Mouse (Mus musculus): ENCODE measurements at regions not wholly inside any gene's neighbourhood (a gene's known extent, or its start where the extent isn't known, plus 50 kb on each side); places are given as distances from the start of the nearest gene placed in this dataset.
A peak's percentile ranks its signal among the peaks of the same experiment; 100 is the strongest.

DNA sequence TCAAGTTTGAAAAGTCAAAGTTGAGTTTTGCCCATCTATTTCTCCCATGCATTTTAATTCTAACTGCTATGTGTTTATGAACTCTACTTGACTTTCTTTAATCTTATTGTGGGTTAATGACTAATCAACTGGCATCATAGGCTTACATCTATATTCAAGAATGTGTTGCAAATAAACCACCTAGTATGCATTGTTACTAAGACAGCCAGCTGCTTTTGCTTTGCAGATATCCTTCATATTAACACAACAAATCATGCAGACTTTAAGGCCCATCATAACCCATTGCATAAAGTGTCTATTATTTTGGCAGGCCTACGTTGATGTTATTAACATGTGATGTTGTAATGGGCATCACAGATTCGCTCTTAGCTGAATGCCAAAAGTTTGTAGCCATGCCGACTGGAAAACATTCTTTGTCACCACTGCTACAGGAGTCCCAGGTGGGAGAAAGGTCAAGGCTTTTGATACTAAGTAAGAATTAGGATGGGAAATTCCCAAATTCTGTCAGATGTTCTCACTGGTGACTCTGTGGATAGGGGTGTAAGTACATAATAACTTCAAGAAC lies 394.3 kb upstream of the Jag1 start:
- no peak for DNase-seq (ENCODE audit: low spot score in 2 of 2)
- intact Hi-C loops (cut with DNase I): no loop called here

DNA sequence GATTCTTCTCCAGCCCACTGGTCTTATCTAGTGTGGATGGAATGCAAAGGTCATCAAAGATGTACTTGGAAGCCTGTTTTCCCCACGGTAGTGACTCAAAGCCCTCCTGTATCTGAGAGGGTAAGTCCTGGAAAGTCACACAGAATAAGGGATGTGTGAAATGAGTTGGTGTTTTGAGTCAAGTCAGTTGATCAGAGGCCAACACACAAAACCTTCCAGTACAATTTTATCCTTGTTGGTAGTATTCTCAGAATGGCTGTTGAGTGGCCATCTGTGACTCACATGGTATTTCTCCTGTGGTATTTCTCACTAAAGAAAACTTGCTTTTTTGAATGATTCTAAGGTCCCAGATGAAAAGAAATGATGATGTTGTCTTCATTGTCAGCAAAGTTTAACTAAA lies 384.8 kb upstream of the Jag1 start:
- DNase-seq (ENCODE audit: low spot score in 2 of 2): no peak
- intact Hi-C loops (cut with DNase I): no loop called here

- intact Hi-C loops (cut with DNase I): no loop called here
- DNase-seq (ENCODE audit: low spot score in 2 of 2): no peak
Observed at GRCm38 (mm10) chr2:137497616-137498015, 381.2 kb upstream of the Jag1 start.

DNA sequence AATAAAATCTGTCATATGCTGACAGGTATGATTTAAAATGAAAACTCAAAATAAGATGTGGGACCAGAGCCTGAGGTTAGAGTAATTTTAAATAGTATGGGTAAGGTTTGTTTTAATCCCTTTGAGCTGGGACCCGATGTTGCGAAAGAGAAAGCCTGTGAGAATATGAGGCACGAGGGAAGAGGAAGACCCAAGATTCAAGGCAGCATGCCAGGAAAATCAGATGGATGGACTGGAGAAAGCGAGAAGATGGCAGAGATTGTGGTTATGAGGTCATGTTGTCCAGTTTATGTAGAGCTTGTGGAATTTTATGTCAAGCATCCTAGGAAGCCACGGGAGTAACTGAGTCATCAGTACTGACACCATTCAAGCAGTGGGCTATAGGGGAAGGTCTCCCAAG lies 377.2 kb upstream of the Jag1 start:
- intact Hi-C loops (cut with DNase I): no loop called here
- no peak for DNase-seq (ENCODE audit: low spot score in 2 of 2)

GRCm38 (mm10) chr2:137489181-137489682 lies 372.8 kb upstream of the Jag1 start:
- DNase-seq (ENCODE audit: low spot score in 2 of 2): peak in 1 of 2 experiments; percentile 7

DNA sequence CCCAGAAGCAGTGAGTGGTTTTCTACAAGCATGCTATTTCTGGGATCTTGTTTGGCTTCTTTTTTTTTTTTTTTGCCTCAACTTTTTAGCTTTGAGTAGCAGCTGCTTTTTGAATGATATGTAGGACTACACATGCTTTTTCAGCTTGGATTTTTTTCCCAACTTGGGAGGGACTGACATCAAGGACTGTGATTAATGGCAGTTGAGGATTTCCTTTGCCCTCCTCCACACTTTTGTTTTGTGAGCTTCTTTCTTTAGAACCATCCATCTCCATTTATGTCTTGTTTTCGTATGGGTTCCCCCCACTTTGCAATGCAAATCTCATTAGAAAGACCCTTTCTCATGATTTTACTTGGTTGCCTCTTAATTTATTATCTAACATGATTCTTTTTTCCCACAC lies 352.3 kb upstream of the Jag1 start:
- DNase-seq (ENCODE audit: low spot score in 2 of 2): no peak
- intact Hi-C loops (cut with DNase I): no loop called here

More at GRCm38 (mm10) chr2:137489181-137489682, 372.8 kb upstream of the Jag1 start:
- intact Hi-C loops (cut with DNase I): no loop called here

GRCm38 (mm10) chr2:137457061-137457753 lies 340.8 kb upstream of the Jag1 start:
- DNase-seq (ENCODE audit: low spot score in 2 of 2): no peak
- intact Hi-C loops (cut with DNase I): no loop called here

- no peak for DNase-seq (ENCODE audit: low spot score in 2 of 2)
- intact Hi-C loops (cut with DNase I): no loop called here
Observed at GRCm38 (mm10) chr2:137456436-137456835, 340.0 kb upstream of the Jag1 start.

DNA sequence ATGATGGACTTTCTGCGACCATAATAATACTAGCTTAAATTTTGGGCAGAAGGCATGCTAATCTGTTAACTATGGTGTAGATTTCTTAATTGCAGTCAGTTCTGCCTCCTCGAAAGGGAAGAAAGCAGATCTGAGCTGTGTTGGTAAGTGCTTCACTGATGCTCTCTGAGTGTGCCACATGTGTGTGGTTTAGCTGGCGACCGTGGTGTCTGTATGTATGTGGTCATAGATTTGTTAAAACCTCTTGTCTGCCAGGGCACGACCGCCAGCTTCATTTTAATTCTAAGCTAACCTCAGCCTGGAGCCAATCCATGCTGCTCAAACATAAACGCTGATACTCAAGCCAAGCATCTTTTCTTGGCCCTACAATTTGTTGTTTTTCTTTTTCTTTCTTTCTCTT lies 330.5 kb upstream of the Jag1 start:
- intact Hi-C loops (cut with DNase I): no loop called here
- DNase-seq (ENCODE audit: low spot score in 2 of 2): no peak

- intact Hi-C loops (cut with DNase I): no loop called here
- no peak for DNase-seq (ENCODE audit: low spot score in 2 of 2)
Observed at GRCm38 (mm10) chr2:137437741-137438140, 321.3 kb upstream of the Jag1 start.

GRCm38 (mm10) chr2:137436161-137436560 lies 319.7 kb upstream of the Jag1 start:
- no peak for DNase-seq (ENCODE audit: low spot score in 2 of 2)
- intact Hi-C loops (cut with DNase I): no loop called here

DNA sequence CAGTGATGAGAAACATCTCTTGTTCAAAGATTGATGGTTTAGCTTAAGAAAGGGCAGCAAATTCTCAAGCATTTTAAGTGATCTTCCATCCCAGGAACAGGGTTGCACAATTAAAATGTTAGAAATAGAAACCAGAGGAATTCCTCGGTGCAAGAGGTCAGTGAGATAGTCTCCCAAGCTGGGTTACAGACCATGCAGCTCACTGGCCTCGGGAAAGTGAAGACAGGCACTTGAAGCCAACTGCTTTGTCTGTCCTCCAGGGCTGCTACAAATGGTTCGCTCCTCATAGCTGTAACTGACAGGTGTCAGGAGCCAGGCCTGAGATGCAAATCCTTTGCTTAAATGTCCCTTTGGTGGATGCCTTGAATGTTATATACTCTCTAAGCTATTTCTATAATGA lies 306.2 kb upstream of the Jag1 start:
- no peak for DNase-seq (ENCODE audit: low spot score in 2 of 2)
- intact Hi-C loops (cut with DNase I): no loop called here

DNA sequence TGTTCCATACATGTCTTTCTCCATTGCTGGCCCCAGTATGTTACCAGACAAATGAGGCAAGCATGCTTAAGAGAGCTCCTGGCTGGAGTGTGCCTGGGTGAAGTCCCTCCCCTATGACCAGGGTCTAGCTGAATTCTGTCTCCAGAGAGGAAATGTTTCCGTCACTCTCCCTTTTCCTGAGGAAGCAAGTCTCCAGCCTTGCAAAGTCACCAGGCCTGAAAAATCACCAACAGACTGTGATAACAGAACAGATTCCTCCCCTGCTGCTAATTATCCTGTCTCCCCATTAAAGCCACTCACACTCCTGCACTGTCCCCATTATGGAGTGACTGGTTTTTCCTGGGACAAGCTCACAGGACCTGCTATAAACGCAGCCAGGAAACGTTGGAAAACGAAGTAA lies 303.2 kb upstream of the Jag1 start:
- intact Hi-C loops (cut with DNase I): no loop called here
- DNase-seq (ENCODE audit: low spot score in 2 of 2): no peak

DNA sequence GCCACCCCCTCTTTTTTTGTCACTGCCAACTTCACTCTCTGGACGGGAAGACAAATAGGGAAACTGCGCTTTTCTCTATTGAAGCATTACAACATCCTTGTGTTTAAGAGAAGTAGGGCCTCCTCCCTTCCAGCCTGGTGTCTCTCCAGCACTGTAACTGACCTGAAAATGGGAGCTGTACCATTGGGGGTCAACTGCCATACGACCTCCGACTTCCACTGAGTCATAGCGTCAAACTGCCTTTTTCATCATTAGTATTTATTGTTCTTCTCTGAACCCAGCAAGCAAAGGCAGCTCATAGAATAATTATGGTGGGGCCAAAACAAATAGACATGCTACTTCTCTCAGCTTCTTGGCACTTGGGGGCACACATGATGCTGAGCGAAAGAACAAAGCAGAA lies 301.2 kb upstream of the Jag1 start:
- no peak for DNase-seq (ENCODE audit: low spot score in 2 of 2)
- intact Hi-C loops (cut with DNase I): no loop called here

GRCm38 (mm10) chr2:137413432-137413831 lies 297.0 kb upstream of the Jag1 start:
- intact Hi-C loops (cut with DNase I): no loop called here

GRCm38 (mm10) chr2:137409611-137410010 lies 293.2 kb upstream of the Jag1 start:
- no peak for DNase-seq (ENCODE audit: low spot score in 2 of 2)
- intact Hi-C loops (cut with DNase I): no loop called here

More at GRCm38 (mm10) chr2:137413432-137413831, 297.0 kb upstream of the Jag1 start:
- no peak for DNase-seq (ENCODE audit: low spot score in 2 of 2)

GRCm38 (mm10) chr2:137408294-137408693 lies 291.9 kb upstream of the Jag1 start:
- DNase-seq (ENCODE audit: low spot score in 2 of 2): no peak
- intact Hi-C loops (cut with DNase I): no loop called here

GRCm38 (mm10) chr2:137393486-137393885 lies 277.0 kb upstream of the Jag1 start:
- DNase-seq (ENCODE audit: low spot score in 2 of 2): no peak

GRCm38 (mm10) chr2:137379816-137380215 lies 263.4 kb upstream of the Jag1 start:
- intact Hi-C loops (cut with DNase I): no loop called here
- no peak for DNase-seq (ENCODE audit: low spot score in 2 of 2)

More at GRCm38 (mm10) chr2:137393486-137393885, 277.0 kb upstream of the Jag1 start:
- intact Hi-C loops (cut with DNase I): no loop called here

GRCm38 (mm10) chr2:137375346-137375745 lies 258.9 kb upstream of the Jag1 start:
- intact Hi-C loops (cut with DNase I): no loop called here
- DNase-seq (ENCODE audit: low spot score in 2 of 2): no peak

DNA sequence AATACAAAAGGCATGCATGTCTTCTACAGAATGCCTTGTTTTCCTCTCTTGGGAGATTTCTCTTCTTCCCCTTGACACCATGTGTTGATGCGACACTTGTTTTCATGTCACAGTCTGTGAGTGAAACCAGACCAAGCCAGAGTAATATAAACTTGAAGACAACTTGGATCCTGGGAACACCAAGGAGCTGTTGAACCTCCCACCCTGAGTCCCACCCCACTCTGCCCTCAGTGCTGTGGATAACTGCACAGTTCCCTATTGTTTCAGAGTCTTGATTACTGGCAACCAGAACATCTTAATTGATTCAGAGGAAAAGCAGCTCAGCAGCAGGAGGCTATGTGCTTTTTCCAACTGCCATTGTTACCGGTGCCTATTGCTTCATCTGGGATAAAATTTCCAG lies 254.6 kb upstream of the Jag1 start:
- intact Hi-C loops (cut with DNase I): no loop called here
- no peak for DNase-seq (ENCODE audit: low spot score in 2 of 2)

All from left cerebral cortex, postnatal 36 days (tissue).